Mouse (Mus musculus) gastrocnemius, postnatal 14 days (tissue): ENCODE data around the gene Aldh3a2. TPM values are rescaled to one million over a fixed set of nuclear protein-coding genes. Genes with fewer than 3 reads are reported as not detected.
"Not testable (repeated sequence)": the region's sequence is repeated elsewhere in the genome, so short reads cannot be mapped to it uniquely, and the experiment has no call there.

Experiments used
- DNase-seq: peaks from one replicate; pipeline ENCODE4 v3.0.0; 2021; ENCODE audit warnings: mixed read lengths
- intact Hi-C: fragments of 180-260 bp; cut with DNase I; formaldehyde crosslinking; loops from one replicate; pipeline ENCODE4 v1.15.1; 2025; ENCODE audit warnings: low total_unique reads
- total RNA-seq, 2 experiments: library from RNA; stranded (reverse); gene quantifications; 2 replicates each; pipeline ENCODE4 v1.2.3; 2021

Gene Aldh3a2
- total RNA-seq, 2 experiments from 2014 or later: 16.7 to 18.3 TPM

- intact Hi-C loops: no loop called here
- no peak for DNase-seq
Observed at GRCm38 (mm10) chr11:61222971-61223745, 44.1 kb downstream of the Aldh3a2 start.

GRCm38 (mm10) chr11:61222007-61222406 lies 45.3 kb downstream of the Aldh3a2 start:
- intact Hi-C loops: no loop called here
- no peak for DNase-seq

GRCm38 (mm10) chr11:61220156-61220881 lies 46.9 kb downstream of the Aldh3a2 start:
- intact Hi-C loops: no loop called here
- DNase-seq: no peak

- intact Hi-C loops: no loop called here
- DNase-seq: no peak
Observed at GRCm38 (mm10) chr11:61215936-61216335, 51.3 kb downstream of the Aldh3a2 start.

- intact Hi-C loops: no loop called here
- DNase-seq: no peak
Observed at GRCm38 (mm10) chr11:61212102-61212501, 55.2 kb downstream of the Aldh3a2 start.

GRCm38 (mm10) chr11:61208316-61208715 lies 58.9 kb downstream of the Aldh3a2 start:
- intact Hi-C loops: no loop called here
- DNase-seq: no peak

- intact Hi-C loops: no loop called here
- DNase-seq: no peak
Observed at GRCm38 (mm10) chr11:61207487-61208246, 59.6 kb downstream of the Aldh3a2 start, which contains the start of gene Aldh3a1. TSS of gene Aldh3a1 (plus strand) at chr11:61207537.

GRCm38 (mm10) chr11:61206136-61206535 lies 61.1 kb downstream of the Aldh3a2 start:
- intact Hi-C loops: no loop called here
- no peak for DNase-seq

- no peak for DNase-seq
Observed at GRCm38 (mm10) chr11:61205167-61205950, 61.9 kb downstream of the Aldh3a2 start.

GRCm38 (mm10) chr11:61202810-61203209 lies 64.5 kb downstream of the Aldh3a2 start:
- no peak for DNase-seq
- intact Hi-C loops: no loop called here

More at GRCm38 (mm10) chr11:61205167-61205950, 61.9 kb downstream of the Aldh3a2 start:
- intact Hi-C loops: no loop called here

GRCm38 (mm10) chr11:61202186-61202585 lies 65.1 kb downstream of the Aldh3a2 start:
- DNase-seq: no peak

GRCm38 (mm10) chr11:61199620-61200362 lies 67.5 kb downstream of the Aldh3a2 start:
- DNase-seq: no peak
- intact Hi-C loops: loop anchor here (10.0 kb wide), 1 partner anchor 105 kb away; no protein-coding TSS in a partner anchor

More at GRCm38 (mm10) chr11:61202186-61202585, 65.1 kb downstream of the Aldh3a2 start:
- intact Hi-C loops: no loop called here

GRCm38 (mm10) chr11:61197935-61198334 lies 69.3 kb downstream of the Aldh3a2 start:
- DNase-seq: no peak
- intact Hi-C loops: loop anchor here (10.0 kb wide), 1 partner anchor 107 kb away; no protein-coding TSS in a partner anchor

- intact Hi-C loops: loop anchor here (10.0 kb wide), 1 partner anchor 108 kb away; no protein-coding TSS in a partner anchor
- DNase-seq: no peak
Observed at GRCm38 (mm10) chr11:61196616-61197353, 70.5 kb downstream of the Aldh3a2 start.

GRCm38 (mm10) chr11:61193392-61193791 lies 73.9 kb downstream of the Aldh3a2 start:
- peak; percentile 81 for DNase-seq
- intact Hi-C loops: loop anchor here (2.0 to 10.0 kb wide), 2 partner anchors 111 to 217 kb away; no protein-coding TSS in a partner anchor

GRCm38 (mm10) chr11:61192779-61193178 lies 74.5 kb downstream of the Aldh3a2 start:
- intact Hi-C loops: loop anchor here (2.0 to 10.0 kb wide), 2 partner anchors 112 to 218 kb away; no protein-coding TSS in a partner anchor
- DNase-seq: no peak

- not testable (repeated sequence) for DNase-seq
- intact Hi-C loops: loop anchor here (2.0 to 10.0 kb wide), 2 partner anchors 113 to 219 kb away; no protein-coding TSS in a partner anchor
Observed at GRCm38 (mm10) chr11:61192123-61192522, 75.1 kb downstream of the Aldh3a2 start.
